15 mouse cellular contexts compared by ENCODE assay signal in the genomic region with DNA sequence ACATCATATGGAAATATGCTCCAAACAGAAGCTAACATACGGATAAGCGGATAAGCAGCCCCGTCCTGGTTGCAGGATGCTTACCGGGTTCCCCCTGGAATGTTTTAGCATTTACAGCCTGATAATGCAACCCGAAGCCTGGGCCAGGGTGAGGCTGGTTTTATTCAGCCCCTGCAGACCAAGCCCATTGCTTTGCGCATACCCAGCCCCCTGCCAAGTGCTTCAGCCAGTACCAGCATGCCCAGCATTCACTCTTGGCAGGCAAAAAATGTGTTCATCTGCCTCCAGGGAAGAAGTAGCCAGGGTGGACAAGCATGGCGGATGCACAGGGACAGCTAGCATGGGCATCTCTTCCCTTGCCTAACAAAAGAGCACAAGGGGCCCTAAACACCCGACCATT.
DNase-seq lines count a peak whose midpoint lies in the region; ATAC-seq lines count a peak whose summit lies in the region.
"Had no signal": no experiment of that assay in that cellular context is flagged by ENCODE, and none has a peak within 500 bp of the region (broad histone marks: within the 10 kb centered on the region; RNA-seq: fewer than 3 reads in every experiment).

No protein-coding gene starts in this region.

- no peak for ATAC-seq in hindbrain, embryonic 14.5 days (ENCODE audit: low FRiP score)
- ATAC-seq in midbrain, embryonic 16.5 days = no peak
- ATAC-seq in megakaryocyte, adult 5-6 weeks (ENCODE audit: poor library complexity, severe bottlenecking) = no peak

- H3K9ac ChIP-seq in hindbrain, embryonic 14.5 days = no peak overlapping the region
- H3K9ac ChIP-seq in midbrain, embryonic 16.5 days (ENCODE audit: low read depth, low read length) = no peak overlapping the region
- H3K9ac ChIP-seq: embryonic facial prominence, embryonic 15.5 days; liver, embryonic 15.5 days had no signal

- no peak overlapping the region for H3K4me2 ChIP-seq in hindbrain, embryonic 14.5 days (replicated peaks)
- H3K4me2 ChIP-seq in midbrain, embryonic 16.5 days (ENCODE audit: low read length) = no peak overlapping the region
- H3K4me2 ChIP-seq: embryonic facial prominence, embryonic 15.5 days; liver, embryonic 15.5 days had no signal

- H3K9me3 ChIP-seq in hindbrain, embryonic 14.5 days (ENCODE audit: control insufficient read depth, low read length) = no peaks in the 10 kb centered on the region
- H3K9me3 ChIP-seq in midbrain, embryonic 16.5 days (replicated peaks; ENCODE audit: control insufficient read depth, low read length, poor library complexity, severe bottlenecking) = no peaks in the 10 kb centered on the region
- H3K9me3 ChIP-seq: embryonic facial prominence, embryonic 15.5 days; liver, embryonic 15.5 days had no signal

- H3K36me3 ChIP-seq in hindbrain, embryonic 14.5 days (replicated peaks; ENCODE audit: control insufficient read depth, insufficient read depth) = no peaks in the 10 kb centered on the region
- no peaks in the 10 kb centered on the region for H3K36me3 ChIP-seq in midbrain, embryonic 16.5 days (ENCODE audit: control insufficient read depth, insufficient read depth, low read length)
- H3K36me3 ChIP-seq: embryonic facial prominence, embryonic 15.5 days; liver, embryonic 15.5 days had no signal

- H3K27me3 ChIP-seq in hindbrain, embryonic 14.5 days (ENCODE audit: control insufficient read depth, insufficient read depth, low read length) = no peaks in the 10 kb centered on the region
- no peaks in the 10 kb centered on the region for H3K27me3 ChIP-seq in midbrain, embryonic 16.5 days (ENCODE audit: control insufficient read depth, insufficient read depth, low read depth, low read length)
- H3K27me3 ChIP-seq: embryonic facial prominence, embryonic 15.5 days had no signal

- peaks cover 22% of the 10 kb centered on the region for H3K4me1 ChIP-seq in hindbrain, embryonic 14.5 days (replicated peaks; ENCODE audit: control insufficient read depth, insufficient read depth, low read length)
- peaks cover 12% of the 10 kb centered on the region for H3K4me1 ChIP-seq in midbrain, embryonic 16.5 days (ENCODE audit: control insufficient read depth, insufficient read depth, low read length)

- WGBS in hindbrain, embryonic 14.5 days = 46% methylated on average over 8 of the region's 8 CpGs
- 52% methylated on average over 8 of the region's 8 CpGs for WGBS in midbrain, embryonic 16.5 days

- peak; percentile 13 for DNase-seq in layer of hippocampus, adult 11-12 months (ENCODE audit: low spot score)
- no peak for DNase-seq in layer of hippocampus, adult 9-10 months (ENCODE audit: low spot score)
- DNase-seq in cerebellum, adult 18-20 months = peak; percentile 76 to 82
- DNase-seq in hindbrain, embryonic 14.5 days (ENCODE audit: low spot score) = no peak
- no peak for DNase-seq in kidney, adult 11 months
- DNase-seq in adrenal gland, postnatal 25 days = no peak
- DNase-seq: gastrocnemius, adult 2 months; kidney, postnatal 4 days; right cerebral cortex, adult 18-20 months; thymus, postnatal 14 days had no signal

- no peak overlapping the region for H3K4me3 ChIP-seq in hindbrain, embryonic 14.5 days (replicated peaks; ENCODE audit: low read length)
- no peak overlapping the region for H3K4me3 ChIP-seq in midbrain, embryonic 16.5 days (ENCODE audit: low read depth, low read length)
- H3K4me3 ChIP-seq: embryonic facial prominence, embryonic 15.5 days; gastrocnemius, adult 2 months; liver, embryonic 15.5 days had no signal

- H3K27ac ChIP-seq in hindbrain, embryonic 14.5 days = peak overlapping the region; percentile 49
- H3K27ac ChIP-seq in midbrain, embryonic 16.5 days (ENCODE audit: low read length) = peak overlapping the region; percentile 50; the same call in 1 of the 2 replicates
- H3K27ac ChIP-seq: embryonic facial prominence, embryonic 15.5 days; gastrocnemius, adult 2 months; liver, embryonic 15.5 days; macrophage had no signal

Comparison
In these comparisons a context has a peak if more than half of its experiments do, and no peak if none do; other contexts are left out.
1. DNase-seq: peak in layer of hippocampus, adult 11-12 months (single experiment) and cerebellum, adult 18-20 months (2 of 2); none in layer of hippocampus, adult 9-10 months (single experiment), hindbrain, embryonic 14.5 days (single experiment), kidney, adult 11 months (single experiment) and adrenal gland, postnatal 25 days (single experiment).